Mouse (Mus musculus) MEL-GATA-1-ER (cell line): ENCODE measurements around the gene Wdr48.

ENCODE experiments used
- DNase-seq: peaks from one replicate; pipeline ENCODE4 v3.0.0-alpha.2; 2012; ENCODE audit warnings: low read depth; ENCODE audit errors: extremely low read depth

Gene Wdr48

DNA sequence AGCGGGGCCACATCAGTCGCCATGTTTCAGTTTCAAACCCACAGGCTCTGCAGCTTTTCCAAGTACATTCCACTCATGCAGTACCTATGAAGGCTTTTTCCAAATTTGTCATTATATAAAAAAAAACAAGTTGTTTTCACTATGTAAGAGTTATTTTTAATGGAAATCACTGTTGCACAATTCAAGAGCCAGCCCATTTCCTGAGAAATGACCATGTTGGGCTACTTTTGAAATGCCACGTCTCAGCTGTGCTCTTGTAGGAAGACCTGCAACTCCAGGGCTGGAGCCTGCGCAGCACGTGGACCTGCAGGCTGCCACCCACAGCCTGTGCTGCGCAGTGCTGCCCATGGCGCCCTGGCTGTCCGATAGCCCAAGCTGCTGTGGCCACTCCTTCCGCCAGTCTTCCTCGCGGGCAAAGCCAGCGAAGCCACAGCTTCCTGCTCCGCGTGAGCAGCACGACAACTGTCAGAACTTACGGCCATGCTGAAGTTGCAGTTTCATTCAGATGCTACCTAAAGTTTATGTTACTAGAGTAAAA, 30.5 kb downstream of the Wdr48 start:
- no peak for DNase-seq

DNA sequence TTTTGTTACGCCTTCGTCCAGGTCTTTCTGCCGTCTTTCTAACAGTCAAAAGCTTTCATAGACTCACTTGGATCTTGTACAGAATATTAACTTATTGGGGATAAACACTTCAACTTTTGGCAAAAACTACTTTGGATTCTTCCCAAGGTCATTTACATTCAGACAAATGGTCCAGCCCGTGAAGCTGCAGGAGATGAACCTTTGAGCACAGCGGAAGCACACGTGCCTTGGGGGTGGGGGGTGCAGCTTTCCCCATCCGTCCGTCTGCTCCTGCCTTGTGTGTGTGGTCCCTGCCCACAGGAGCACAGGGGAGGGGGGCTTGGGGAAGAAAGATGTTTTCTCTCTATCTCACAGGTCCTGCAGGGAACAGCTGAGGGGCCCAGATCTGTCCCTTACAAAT, 31.1 kb downstream of the Wdr48 start:
- no peak for DNase-seq

DNA sequence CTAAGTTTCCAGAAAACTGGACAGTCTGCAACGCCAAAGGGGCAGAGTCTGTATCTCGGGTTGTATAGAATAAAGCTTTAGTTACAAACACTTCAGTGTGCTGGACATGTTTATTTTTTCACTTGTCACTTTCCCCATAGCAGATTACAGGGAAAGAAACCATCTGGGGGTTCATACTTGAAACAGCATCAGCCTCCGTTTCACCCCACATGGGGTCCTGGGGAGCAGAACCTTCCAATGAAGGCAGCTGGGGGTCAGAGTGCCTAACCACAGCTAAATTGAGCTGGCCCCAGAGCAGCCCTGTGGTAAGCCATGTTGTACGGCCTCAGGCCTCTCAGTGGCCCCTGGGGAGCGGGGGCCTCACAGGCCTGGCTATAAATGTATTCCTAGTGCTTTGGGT, 31.8 kb downstream of the Wdr48 start:
- DNase-seq = no peak

DNA sequence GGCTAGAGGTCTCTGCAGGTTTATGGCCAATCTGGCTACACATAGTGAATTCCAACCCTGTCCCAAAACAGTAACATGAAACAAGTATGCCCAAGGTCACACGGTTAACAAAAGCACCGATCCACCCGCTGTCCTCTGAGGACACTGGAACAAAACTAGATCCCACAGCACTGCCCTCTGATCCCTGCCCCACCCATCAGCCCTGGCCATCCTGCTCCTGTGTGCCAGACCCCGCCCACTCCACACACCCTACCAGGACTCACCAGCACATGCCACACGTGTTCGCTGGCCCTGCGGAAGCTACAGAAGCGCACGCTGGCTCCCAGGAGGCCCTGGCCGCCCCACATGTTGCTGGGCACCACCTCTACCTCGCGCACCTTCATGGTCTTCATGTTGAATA, 37.7 kb downstream of the Wdr48 start:
- DNase-seq = no peak

DNA sequence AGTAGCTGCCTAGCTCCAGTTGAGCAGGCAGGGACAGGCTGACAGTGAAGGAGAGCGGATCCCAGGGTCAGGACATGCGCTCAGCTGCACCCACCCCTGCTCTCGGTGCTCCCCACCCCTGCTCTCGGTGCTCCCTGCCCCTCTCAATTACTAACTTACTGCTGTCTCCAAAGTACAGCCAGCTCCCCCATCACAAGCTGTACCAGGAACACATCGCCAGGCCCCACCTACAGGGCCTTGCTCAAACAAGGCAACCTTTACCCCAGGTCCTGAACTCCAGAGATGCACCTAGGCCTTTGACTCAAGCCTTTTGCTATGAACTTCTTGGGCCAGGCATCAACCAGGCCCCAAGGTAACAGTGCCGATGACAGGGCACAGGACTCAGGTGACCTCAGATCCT, 39.0 kb downstream of the Wdr48 start:
- no peak for DNase-seq

DNA sequence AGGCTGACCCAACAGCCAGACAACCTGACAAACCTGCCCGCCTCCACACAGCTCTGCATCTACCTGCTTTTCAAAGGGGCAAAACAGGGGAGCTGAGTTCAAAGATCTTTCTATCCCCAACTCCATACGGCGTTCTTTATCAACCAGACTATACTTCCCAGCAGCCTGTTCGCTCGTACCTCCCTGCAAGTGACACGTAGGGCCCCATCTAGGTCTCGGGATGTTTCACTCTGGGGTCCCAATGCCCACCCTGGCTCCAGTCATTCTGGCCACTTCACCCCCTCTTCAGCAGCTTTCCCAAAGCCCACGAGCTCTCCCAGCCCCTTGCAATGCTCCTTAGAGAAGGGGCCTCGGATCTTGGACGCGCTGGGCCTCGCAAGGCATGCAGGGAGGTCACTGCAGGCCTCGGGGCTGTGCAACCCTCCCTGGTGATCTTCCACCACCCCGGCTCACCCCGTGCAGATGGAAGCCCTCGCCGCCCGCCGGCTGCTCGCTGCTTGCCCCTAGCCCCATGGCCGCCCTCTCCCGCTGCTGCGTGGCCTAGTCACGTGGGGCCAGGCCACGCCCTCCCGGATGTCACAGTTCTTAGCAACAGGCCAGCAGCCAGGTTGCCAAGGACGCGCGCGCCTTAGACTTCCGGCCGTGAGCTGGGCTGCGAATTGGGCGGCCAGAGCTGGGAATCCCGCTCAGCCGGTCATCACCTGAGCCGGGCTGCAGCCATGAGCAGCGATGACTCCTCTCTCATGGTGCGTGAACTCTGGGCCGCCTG, 42.5 kb downstream of the Wdr48 start, which contains the start of the genes Gorasp1 and Ttc21a:
Gene Gorasp1, minus strand, starts transcription at position 561 of the 769 bp plus-strand sequence.
Gene Ttc21a, plus strand, starts transcription at position 602 of the 769 bp plus-strand sequence.
- DNase-seq = peak; percentile 59

- DNase-seq = no peak
These were observed 43.8 kb downstream of the Wdr48 start for GRCm38 (mm10) chr9:119938496-119938895.

- no peak for DNase-seq
These were observed 45.0 kb downstream of the Wdr48 start for GRCm38 (mm10) chr9:119939646-119940045.

GRCm38 (mm10) chr9:119941407-119941806, 46.7 kb downstream of the Wdr48 start:
- no peak for DNase-seq

DNA sequence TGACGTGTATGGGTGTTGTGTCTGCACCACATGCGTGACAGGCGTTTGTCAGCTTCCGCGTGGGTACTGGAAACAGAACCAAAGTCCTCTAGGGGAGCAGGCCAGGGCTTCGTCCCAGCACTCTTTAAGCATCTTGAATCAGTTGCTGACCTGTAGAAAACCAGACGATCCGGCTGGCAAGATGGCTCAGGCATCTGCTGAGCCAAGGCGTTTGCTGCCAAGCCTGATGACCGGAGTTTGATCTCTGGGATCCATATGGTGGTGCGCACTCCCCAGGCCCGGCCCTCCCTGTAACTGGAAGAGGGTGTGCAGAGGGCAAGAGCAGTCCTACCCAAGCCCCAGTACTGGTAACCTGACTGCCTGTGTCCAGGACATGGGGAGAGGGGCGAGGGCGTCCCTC, 47.2 kb downstream of the Wdr48 start:
- no peak for DNase-seq

DNA sequence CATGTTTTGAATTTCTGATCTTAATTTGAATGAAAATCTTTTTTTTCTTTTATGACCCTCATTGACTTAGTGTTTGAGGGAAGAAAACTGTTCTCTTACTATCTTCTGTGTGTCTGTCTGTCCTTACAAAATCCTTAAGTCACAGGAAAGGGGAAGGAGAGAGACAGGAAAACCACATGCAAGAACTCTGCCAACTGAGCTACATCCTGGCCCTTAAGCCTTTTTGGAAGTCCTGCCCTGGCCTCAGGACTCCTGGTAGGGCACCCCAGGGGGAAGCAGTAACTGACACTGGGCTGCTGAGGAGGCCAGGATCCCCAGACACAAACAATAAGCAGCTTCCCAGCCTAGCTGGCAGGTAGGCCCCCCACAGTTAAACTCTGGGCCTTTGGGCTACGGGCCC, 48.6 kb downstream of the Wdr48 start:
- no peak for DNase-seq

GRCm38 (mm10) chr9:119945173-119945900, 50.7 kb downstream of the Wdr48 start:
- DNase-seq = no peak

DNA sequence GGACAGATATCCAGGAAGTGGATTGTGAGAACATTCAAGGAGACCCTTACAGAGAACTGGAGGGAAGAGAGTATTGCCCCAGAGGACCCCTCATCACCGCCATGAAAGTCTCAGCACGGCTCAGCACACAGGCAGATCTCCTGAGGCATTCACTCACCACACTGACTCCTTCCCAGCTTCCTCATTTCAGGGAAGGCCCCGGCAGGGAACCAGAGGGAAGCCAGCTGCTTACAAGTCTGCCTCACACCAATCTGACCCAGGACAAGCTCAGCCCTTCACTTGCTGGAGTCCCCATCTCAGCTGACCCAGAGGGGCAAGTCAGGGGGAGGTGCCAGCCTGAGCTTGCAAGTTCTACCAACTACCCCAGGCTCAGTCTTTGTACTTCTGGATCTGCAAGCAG, 54.1 kb downstream of the Wdr48 start:
- DNase-seq = no peak

DNA sequence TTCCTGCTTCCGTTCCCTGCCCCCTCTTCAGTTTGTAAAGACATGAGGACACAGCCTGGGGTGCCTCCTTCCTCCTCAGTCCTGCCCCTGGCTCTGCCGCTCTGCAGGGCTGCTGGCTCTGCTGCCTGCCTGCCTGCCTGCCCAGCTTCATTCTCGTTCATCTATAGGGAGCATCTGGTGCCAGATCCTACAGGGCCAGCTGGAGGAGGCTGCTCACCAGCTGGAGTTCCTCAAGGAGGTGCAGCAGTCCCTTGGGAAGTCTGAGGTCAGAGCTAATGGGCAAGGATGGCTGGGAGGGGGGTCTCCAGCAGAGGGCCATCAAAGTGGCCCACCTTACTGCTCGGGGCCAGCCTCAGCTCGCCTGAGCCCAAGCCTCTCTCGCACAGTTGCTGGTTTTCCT, 55.8 kb downstream of the Wdr48 start:
- no peak for DNase-seq

- DNase-seq = no peak
These were observed 56.7 kb downstream of the Wdr48 start for GRCm38 (mm10) chr9:119951388-119951787.

DNA sequence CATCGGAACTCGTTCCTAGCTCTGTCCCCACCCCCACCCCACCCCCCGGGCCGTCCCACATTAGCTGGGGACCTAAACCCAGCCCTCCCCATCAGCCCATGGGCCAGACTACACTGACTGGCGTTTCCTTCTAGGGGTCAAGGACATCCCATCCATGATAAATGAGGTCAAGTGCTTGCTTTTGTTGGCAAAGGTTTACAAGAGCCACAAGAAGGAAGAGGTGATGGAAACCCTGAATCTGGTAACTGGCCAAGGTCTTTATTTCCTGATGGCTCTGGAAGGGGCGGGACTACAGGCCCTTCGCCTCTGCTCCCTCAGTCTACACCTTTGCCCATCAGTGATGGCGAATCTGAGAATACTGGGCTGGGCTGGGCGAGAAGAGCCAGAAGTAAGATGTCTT, 64.2 kb downstream of the Wdr48 start:
- DNase-seq = no peak

DNA sequence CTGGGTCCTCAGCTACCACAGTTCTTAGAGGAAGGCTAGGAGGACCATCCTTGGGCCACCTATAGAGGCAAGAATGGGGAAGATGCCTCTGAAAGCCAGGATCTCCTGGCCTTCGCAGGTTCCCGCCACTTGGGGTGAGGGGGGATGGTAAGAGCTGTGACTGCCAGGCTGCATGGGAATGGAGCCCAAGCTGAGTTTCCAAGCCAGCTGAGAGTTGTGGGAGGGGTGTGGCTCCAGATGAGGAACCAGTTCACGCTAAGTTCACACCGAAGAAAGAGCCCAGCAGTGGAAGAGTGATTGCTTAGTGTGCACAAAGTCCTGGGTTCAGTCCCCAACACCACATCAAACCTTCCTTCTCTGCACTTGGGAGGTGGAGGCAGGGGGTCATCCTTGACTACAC, 67.5 kb downstream of the Wdr48 start:
- no peak for DNase-seq

DNA sequence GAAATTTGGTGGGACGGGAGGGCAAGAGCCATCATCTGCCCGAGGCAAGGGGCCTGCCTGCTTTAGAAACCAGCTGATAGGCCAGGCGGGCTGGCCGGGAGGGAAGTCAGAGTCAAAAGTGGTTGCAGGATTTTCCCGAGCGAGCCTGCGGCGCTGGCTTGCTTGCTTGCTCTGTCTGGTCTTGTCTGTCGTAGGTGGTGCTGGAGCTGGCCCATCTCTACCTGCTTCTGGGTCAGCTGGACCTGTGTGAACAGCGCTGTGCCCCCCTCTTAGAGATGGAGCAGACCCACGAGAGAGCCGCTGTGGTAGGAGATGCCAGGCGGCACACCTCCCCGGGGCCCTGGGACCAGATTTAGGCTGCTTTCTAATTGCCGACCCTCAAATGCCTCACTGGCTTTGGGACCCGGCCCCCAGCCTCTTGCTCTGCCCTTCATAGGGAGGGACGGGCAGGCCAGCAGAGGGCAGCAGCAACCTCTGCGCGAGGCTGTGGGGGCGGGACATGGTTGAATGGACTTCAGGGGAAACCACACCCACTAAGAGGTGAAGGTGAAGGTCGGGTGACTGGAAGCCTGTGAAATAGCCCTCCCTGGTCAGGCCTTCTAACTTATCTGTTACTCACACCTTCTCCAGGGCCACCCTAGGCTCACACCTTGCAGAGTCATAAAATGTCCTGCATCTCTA, 68.4 kb downstream of the Wdr48 start:
- no peak for DNase-seq

DNA sequence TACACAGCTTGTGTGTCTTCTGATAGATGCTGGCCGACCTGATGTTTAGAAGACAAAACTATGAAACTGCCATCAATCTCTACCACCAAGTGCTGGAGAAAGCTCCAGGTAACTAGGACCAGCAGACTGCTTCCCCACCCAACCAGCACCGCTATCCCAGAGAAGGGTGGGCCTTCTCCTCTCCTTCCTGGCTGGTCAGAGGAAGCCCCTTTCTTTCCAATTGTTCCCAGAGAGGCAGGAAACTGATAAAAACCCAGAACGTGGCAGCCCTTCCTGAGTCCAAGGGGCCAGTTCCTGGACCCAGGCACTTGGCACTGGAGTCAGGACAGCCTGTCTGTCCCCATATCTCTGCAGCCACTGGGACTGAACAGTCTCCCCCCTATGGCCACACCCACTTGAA, 69.5 kb downstream of the Wdr48 start:
- DNase-seq = no peak

- no peak for DNase-seq
These were observed 70.5 kb downstream of the Wdr48 start for GRCm38 (mm10) chr9:119965186-119965585.

- DNase-seq = no peak
These were observed 71.7 kb downstream of the Wdr48 start for GRCm38 (mm10) chr9:119966221-119966910.
